Mouse (Mus musculus): ENCODE data around the gene Tcf7l1.

DNA sequence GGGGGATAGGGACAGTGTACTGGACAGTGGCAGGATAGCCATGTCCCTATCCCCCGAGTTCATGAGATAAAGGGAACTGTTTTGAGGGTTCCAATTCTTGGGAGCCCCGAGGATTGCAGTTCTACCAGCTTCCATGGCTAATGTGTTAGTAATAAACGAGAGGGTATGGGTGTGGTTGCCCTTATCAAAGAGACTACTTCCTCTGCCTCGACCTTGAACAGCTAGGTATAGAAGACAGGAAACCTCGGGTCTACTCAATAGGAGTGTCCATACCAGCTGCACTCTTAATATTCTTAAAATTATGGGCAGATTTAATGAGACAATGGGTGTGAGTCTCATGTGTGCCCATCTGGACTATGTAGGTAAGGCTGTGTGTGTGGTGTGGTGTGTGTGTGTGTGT lies 100.0 kb downstream of the Tcf7l1 start:
- no peak for TF ChIP-seq CTCF (IDR thresholded peaks at IDR 0.05; ENCODE audit: low read depth)
- TF ChIP-seq EP300 (IDR thresholded peaks at IDR 0.05; ENCODE audit: low read depth), result no peak
